Mouse (Mus musculus) gastrocnemius, postnatal 10 days (tissue): ENCODE results near the gene Ano6. TPM values are rescaled to one million over a fixed set of nuclear protein-coding genes. Genes with fewer than 3 reads are reported as not detected.

Source experiments
- DNase-seq: peaks from one replicate; pipeline ENCODE4 v3.0.0; 2021; ENCODE audit warnings: mixed read lengths
- long read RNA-seq, 2 experiments: library from polyadenylated mRNA; stranded (forward); transcript quantifications; one replicate each; pipeline ENCODE4 v2.0.0; 2021
- total RNA-seq, 2 experiments: library from RNA; stranded (reverse); gene quantifications; 2 replicates each; pipeline ENCODE4 v1.2.3; 2021

The Ano6 gene
- 10 to 100 TPM; 64.8 to 76.4 TPM for total RNA-seq
- long read RNA-seq, experiment 1, full-length matches to known transcripts, result 57 of 80 reads
- long read RNA-seq, experiment 1, partial matches to known transcripts, result 11 of 80 reads
- long read RNA-seq, experiment 1, other reads (novel, unspliced or antisense), result 12 of 80 reads
- long read RNA-seq, experiment 2, full-length matches to known transcripts, result 42 of 64 reads
- long read RNA-seq, experiment 2, partial matches to known transcripts, result 11 of 64 reads
- long read RNA-seq, experiment 2, other reads (novel, unspliced or antisense), result 11 of 64 reads

DNA sequence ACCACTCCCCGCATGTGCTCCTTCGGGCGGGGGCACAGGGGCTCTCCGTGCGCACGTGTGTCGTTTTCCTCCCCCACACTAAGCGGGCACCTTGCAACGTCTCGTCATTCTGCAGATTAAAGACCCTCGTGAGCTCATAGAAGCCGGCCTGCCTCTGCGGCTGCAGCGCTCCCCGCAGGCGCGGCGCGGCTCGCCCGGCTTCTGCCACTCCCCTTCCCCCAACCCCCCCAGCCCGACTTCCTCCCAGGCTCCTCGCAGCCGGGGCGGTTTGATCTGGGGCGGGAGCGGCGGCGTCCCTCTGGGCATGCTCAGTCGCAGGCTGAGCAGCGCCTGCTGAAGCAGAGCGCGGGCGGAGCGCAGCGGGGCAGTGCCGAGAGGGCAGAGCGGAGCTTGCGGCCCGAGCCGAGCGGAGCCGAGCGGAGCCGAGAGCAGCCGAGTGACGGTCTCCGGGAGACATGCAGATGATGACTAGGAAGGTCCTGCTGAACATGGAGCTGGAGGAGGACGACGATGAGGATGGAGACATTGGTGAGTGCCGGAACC, at the start of gene Ano6:
Gene Ano6 (plus strand): TSS at position 315 of the 543 bp plus-strand sequence.
- peak; percentile 91 for DNase-seq

DNA sequence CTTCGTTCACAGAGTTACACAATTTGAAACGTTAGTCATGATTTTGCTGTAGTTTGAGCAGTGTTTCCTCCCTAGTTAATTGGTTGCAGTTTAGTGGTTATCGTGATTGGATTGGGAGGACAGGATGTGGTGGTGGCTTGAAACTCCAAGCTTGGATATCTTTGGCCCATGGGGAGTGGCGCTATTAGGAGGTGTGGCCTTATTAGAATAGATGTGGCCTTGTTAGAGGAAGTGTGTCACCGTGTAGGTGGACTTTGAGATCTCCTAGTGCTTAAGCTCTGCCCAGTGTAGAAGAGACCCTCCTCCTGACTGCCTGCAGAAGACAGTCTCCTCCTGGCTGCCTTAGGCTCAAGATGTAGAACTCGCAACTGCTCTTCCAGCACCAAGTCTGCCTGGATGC, 47.7 kb upstream of the Ano6 start:
- DNase-seq, result no peak

DNA sequence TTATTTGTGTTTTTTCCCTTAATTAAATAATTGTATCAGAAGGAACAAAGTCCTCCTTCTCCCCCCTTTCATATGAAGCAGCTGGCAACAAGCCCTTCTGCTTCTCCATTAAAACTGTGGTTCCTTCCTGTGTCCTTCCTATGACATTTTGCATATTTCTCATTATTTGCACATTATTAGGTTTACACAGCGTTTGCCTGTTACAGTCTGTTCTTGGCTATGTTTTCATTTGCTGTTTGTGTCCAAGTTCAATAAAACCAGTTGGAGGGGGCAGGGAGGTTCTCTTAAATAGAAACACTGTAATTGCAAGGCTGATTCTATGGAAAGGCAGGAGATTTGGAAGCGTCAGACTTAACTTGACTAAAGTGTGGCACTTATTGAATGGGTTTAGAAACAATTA, 46.8 kb upstream of the Ano6 start:
- no peak for DNase-seq

DNA sequence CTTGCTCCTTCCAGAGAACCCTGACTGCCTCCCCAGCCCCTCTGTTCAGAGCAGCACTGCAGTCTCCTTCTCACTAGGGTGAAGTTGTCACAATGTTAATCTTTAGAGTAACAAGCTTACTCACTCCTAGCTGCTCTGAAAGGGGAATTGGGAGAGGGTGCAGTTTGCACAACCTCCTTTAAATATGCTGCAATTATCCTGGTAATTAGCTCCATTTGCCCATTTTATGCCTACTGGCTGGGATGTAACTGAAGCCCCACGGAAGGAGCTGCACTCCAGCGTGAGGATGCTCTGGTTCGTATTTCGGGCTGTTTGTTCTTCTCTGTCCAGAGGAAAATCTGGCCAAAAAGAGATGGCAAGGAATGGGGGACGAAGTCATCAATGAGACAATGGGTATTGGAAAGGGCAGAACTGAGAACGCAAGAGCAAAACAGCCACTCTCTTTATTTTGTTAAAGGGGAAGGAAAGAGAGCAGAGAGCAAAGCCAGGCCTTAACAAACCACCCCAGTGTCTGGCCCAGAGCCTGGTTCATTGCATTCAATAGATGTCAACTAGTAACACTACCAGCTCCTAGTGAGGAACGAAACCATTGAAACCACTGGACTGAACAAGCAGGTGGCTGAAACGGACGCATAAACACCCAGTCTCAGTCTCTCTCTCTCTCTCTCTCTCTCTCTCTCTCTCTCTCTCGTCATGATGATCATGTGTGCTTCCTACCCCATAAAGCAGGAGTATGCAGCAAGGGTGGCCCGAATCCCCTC, 45.1 kb upstream of the Ano6 start:
- DNase-seq, result no peak

DNA sequence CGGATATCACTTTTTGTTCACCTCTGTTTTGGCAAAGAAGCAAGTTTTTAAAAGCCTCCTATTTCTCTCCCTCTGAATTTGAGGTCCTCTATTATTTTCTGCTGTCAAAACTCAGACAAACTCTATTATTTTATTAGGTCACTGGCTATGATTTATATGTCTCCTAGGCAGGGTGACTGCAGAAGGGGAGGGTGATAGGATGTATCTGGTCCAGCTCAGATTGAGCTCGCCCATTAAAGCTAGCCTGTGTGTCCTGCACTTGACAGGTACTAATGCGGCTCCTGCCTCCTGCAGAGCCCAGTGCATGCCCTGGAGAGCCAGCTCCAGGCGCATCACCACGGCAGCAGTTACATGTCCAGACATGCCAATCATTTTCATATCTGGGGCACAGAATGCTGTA, 44.1 kb upstream of the Ano6 start:
- DNase-seq, result no peak

DNA sequence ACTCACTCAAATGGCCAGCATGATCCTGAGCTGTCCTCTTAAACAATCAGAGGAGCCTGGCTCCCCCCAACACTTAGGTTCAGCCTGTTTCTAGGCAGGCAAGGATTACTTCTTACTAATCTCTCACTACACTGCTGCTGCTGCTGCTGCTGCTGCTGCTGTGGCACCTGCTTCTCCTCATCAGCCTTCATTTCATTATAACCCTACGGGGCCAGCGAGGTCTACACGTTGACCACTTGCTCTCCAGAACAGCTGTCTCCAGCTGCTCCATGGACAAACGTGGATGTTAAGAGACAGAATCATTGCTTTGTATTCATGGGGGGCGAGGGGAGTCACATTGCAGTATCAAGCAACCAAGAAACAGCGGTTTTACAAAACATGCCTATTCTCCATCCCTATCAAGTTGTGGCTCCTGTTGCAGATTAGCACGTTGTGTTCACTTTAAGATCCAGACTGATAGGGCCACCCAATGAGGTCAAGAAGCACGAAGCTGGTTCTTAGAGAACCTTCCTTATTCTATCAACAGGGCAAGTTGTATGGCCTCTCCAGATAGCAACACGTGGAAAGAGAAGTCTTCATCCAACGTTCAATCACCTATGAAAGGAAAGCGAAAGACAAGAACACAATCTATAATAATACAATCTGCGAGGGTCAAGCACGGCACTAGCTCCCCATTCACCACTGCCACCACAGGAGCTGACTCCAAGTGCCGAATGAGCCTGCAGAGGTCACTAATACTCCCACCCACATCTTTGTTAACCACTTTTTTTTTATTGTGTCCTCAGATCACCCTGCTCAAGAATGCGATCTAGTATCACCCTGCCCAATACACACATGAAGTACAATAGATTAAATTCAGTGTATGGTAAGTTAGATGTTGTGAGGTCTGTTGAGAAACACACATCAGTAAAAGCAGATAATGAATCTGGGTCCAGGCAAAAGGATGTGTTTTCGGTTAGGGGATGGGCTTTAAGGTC, 43.4 kb upstream of the Ano6 start:
- no peak for DNase-seq

DNA sequence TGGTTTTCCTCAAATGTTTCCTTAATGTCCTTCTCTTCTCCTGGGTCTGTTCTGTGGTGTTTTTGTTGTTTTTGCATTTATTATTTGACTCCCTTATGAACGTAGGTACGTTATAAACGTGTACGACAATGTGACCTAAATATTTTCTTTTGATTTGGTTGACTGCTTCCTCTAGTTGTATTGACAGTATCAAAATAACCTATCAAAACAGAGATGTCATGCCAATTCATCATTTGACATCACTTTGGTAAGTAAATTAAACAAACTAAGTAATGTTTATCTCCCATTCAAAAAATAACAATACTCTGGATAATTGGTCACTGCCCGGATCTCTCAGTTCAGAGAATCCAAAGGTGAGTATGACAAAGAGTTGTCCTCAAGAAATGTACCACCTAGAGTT, 41.4 kb upstream of the Ano6 start:
- DNase-seq, result no peak

DNA sequence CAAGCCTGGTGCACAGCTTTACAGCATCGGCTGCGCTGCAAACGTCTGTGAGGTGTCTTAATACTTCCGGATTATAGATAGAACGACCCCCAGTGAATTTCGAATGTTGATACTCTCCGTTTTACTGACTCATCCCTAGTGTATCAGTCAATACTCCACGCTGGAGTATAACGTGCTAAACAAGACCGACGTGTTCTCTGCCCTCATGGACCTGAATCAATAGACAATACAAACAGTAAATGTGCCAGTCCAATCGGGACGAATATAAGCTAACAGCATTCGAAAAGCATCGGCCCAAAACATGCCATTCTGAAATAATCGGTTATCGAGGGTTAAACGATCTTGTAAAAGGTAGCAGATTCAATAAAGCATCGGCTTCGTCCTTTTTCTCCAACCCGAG, 40.6 kb upstream of the Ano6 start:
- DNase-seq, result no peak

DNA sequence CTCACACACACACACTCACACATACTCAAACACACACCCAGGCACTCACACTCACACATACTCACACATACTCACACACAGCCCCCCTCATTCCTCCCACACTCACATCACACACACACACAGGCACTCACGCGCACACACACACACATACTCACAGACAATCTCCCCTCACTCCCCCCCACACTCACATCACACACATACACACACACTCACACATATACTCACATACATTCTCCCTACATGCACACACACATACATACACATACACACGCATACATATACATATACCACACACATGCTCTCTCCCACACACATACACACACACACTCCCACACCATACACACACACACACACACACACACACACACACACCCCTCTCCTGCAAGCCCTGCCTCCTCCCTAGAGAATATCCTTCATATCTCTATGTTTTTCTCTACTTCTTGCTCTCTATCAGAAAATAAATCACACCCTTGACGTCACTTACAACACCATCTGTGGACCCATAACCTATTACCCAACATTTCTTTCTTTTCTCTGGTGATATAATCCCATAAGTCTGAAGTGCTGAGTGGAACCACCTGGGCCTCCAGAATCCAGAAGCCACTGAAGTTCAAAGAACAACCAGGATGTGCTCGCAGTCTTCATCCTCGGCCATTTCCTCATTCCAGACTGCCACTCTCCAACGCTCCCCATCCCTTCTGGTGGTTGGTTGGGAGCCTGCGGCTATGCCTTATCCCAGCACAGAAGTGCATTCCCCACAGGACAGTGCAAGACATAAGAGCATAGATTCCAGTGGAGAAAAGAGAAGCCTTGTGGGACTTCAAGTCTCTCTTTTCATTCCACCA, 38.6 kb upstream of the Ano6 start:
- DNase-seq, result no peak

DNA sequence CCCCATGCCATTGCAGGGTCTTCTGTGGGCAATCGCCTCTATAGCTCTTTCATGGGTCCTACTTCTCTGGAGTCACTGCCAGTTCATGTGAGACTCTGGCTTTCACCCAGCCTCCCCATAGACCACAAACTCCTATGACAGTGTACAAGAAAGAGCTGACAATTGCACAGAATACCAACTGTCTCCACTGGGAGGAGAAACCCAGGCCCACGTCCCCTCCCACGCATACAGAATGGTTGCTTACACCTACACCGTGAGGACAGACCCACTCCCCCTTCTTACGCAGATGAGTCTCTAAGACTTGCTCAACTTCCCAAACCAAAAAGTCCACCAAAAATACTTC, 38.0 kb upstream of the Ano6 start:
- no peak for DNase-seq

DNA sequence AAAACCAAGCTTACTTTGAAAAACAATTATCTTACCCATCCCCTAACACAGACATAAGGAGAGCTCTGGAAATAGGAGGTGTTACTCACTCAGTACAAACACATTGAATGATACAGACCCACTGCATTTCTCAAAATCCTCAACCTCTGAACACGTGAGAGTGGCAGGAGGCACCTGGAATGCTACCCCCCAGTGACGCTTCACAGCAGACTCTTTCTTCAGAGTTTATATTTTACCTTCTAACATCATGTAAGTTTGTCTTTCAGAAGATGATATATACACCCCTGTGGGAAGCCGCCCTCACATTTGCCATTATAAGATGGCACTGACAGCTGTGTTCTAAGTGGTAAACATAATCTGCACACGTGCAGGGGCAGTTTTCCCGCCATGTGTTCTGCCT, 37.6 kb upstream of the Ano6 start:
- DNase-seq, result no peak

DNA sequence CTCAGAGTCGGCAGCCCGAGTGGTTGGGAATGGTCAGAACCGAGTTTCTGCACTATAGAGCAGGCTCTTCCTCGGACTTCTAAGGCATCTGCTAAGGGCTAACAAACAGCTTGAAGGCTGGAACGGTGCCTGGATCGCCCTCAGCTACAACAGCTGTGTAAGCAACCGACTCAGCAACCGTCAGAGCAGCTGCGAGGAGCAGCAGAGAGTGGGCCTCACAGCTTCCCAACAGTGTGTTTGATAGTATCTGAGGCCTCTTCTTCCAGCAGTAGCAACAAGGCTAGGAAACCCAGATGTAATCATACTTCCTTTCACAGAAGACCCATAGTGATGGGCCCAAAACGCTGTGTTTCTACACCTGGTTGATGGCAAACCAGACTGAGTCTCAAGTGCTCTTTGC, 33.5 kb upstream of the Ano6 start:
- DNase-seq, result peak; percentile 84

DNA sequence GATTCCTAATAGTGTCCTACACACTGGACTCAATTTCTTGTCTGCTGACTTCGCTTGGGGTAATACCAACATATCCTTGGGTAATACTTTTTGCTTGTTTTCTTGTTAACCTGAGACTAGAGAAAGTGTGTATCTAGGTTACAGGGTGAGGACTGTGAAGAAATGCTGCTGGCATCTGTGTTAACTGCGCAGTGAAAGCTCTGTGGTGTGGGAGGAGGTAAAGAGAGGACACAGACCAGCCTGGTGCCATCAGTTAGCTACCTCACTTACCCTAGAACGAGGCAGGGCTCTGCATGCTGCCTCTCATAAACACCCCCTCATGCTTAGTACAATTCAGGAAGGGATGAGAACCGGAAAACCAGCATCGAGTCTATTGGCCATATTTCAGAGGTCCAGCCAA, 32.6 kb upstream of the Ano6 start:
- DNase-seq, result no peak

DNA sequence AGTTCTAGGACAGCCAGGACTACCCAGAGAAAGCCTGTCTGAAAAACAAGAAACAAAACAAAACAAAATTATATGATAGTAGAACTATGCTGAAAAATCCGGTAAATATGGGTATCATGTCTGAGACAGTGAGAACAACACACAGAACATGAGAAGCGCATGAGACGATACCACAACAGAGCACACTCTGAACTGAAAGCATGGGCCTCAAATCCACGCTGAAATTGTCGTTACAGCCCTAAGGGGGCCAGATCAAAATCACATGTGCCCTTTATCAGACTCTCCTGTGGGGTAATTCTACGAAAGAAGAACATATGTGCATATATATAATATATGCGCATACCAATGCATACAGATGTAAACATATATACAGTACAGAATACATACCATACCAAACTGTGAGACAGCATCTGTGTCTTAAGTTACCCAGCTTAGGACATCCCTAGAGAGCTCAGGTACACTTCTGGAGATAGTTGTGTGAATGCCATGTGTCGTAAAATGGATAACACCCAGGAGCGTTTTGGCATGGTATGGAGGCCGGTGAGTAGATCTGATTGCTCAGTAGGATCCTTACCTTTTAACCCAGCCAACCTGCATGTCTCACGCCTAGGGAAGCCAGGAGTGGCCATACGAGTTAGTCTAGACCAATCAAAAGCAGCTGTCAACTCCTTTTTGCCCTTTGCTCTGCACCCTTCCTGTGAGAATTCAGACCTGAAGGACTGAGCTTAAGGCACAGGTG, 31.8 kb upstream of the Ano6 start:
- DNase-seq, result no peak

DNA sequence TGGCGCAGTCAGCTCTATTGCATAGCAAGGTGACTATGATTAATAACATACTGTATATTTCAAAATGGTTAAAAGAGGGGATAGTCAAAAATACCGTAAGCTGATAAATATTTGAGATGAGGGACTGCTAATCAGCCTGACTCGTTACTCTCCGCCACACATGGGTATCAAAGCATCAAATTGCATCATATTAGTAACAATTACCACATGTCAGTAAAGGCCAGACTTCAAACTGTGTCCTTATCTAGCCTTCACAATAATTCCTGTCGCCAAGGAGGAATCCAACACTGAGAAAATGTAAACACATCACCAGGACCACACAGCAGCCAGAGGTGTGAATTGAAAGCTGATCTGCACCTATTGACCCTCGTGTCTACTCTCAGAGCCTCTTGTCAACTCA, 30.8 kb upstream of the Ano6 start:
- no peak for DNase-seq

DNA sequence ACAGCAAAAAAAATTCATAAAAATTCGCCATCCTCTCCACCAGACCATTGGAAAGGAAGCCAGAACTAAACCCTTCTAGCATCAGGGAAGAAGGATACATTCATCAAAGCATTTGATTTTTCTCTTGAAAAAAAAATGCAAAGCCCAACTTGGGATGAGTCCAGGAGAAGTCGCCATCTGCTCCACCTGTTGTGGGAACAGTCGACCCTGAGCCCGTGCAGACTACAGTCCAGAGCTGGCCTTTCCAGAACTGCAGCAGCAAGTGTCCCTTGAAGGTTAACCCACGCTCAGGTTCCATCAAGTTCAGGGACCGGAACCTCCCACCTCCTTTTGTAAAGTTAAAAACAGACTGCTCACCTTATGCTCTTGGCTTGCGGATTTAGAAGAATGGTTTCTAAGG, 29.2 kb upstream of the Ano6 start:
- no peak for DNase-seq

DNA sequence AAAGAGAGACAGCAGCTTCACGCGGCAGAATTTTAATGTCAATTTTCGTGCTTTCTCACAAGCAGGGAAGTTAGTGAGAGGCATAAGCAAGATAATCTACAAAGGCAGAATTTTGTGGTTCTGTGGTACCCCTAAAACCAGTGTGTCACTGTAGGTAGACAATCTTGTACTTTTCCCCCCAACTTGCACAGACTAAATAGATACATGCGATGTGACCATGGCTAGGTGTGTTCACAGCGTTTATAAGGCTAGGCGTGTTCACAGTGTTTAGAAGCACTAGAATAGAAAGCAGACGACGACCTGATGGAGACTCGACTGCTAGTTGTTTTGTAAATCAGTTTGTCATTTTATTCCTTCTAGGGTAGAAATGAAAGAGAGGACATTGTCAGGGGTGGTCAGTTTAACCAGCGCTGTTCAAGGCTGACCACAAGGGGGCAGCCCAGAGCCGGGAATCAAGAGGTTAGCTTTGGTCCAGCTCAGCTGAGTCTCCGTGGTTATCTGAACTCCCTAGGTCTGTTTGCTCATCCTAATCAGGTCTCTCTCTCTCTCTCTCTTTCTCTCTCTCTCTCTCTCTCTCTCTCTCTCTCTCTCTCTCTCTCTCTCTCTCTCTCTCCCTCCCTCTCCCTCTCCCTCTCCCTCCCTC, 27.9 kb upstream of the Ano6 start:
- peak; percentile 90 for DNase-seq

DNA sequence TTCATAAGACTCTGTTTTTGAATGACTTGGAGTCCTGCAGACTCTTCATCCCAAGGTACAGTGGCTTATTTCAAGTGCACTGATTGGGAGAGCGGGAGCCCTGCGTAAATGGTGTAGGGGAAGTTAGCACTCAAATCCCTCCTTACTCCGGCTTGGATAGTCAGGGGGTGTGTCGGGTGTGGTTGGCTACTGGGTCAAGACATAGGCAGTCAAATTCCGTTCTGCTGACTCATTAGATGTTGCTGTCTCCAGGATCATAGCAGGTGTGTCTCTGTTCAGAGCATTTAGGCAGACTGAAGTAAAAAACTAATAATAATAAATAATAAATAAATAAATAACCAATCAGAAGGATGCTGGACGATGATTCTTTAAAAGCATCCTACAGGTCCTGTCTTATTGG, 27.2 kb upstream of the Ano6 start:
- DNase-seq, result no peak

DNA sequence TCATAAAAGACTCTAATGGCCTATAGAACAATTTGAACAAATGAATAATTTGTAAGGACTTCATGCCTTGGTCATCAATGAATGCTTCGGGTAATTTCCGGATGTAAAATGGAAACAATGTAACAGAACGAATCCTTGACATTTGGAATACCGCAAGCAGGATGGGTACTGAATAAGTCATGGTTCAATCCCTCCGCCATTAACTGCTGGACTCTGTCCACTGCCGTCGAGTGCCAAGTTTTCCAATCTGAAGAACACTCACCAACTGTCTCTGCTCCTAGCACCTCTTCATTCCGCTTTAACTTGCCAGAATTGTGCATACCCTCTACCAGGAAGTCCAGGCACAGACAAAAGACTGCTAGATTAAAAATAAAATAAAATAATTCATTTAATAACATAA, 25.4 kb upstream of the Ano6 start:
- no peak for DNase-seq

DNA sequence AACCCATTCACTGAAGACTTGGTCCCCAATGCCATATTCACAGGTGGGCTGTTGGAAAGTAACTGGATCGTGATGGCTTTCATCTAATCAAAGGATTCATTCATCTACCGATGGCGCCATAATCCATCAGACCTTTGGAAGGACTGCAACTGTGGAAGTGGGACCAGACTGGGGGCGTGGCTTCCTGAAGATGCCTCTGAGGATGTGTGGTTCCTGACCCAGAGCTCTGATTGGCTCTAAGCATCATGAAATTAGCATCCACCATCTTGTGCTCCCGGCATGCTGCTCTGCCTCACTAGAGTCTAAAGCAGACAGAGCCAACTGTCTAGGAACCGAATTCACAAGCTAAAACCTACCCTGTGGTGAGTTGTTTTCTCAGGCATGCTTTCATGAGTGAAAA, 24.7 kb upstream of the Ano6 start:
- no peak for DNase-seq

DNA sequence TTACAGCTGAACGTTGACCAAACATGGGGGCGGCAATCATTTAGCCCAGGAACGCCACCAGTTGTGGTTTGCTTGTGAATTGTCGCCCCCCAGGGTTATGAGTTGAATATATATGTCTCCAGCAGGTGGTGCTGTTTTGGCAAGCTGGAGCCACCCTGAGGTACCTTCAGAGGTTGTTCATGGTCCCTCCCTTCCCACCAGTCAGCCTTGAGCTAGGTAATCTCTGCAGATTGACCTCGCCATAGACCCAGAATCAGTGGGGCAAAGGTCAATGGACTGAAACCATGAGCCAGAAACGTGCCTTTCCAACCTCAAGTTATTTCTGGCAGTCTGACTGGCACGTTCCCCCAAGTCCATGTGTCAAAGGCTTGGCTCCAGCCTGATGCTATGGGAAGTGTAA, 22.8 kb upstream of the Ano6 start:
- no peak for DNase-seq
